Comparison of ENCODE assay signal across 21 mouse cellular contexts in genomic region chr19:61267141-61267540, GRCm38 (mm10). TPM values are rescaled to one million over a fixed set of nuclear protein-coding genes. Genes with fewer than 3 reads are reported as not detected.
DNase-seq lines count a peak whose midpoint lies in the region; ATAC-seq and TF ChIP-seq lines count a peak whose summit lies in the region.
"Had no signal": no experiment of that assay in that cellular context is flagged by ENCODE, and none has a peak within 500 bp of the region (broad histone marks: within the 10 kb centered on the region; RNA-seq: fewer than 3 reads in every experiment).

No protein-coding gene starts in this region.

- no peak for TF ChIP-seq POLR2A in brain, embryonic 14.5 days (IDR thresholded peaks at IDR 0.05; ENCODE audit: borderline replicate concordance, extremely low read depth, insufficient read depth, insufficient read length, poor library complexity, severe bottlenecking)

- intact Hi-C loops in left cerebral cortex, postnatal 36 days (cut with DNase I): no loop called here

- no peaks in the 10 kb centered on the region for H3K4me1 ChIP-seq in hindbrain, postnatal 0 days (ENCODE audit: insufficient read depth, low read length)
- H3K4me1 ChIP-seq in hindbrain, embryonic 16.5 days (ENCODE audit: control insufficient read depth, insufficient read depth, low read depth, low read length): no peaks in the 10 kb centered on the region
- H3K4me1 ChIP-seq: embryonic facial prominence, embryonic 15.5 days; heart, embryonic 15.5 days; hindbrain, embryonic 10.5 days; midbrain, embryonic 10.5 days; neural tube, embryonic 12.5 days had no signal

- H3K9me3 ChIP-seq in hindbrain, postnatal 0 days (ENCODE audit: low read length): no peaks in the 10 kb centered on the region
- no peaks in the 10 kb centered on the region for H3K9me3 ChIP-seq in hindbrain, embryonic 16.5 days (ENCODE audit: control insufficient read depth, low read length)
- H3K9me3 ChIP-seq: embryonic facial prominence, embryonic 15.5 days; heart, embryonic 15.5 days; hindbrain, embryonic 10.5 days; midbrain, embryonic 10.5 days; neural tube, embryonic 12.5 days had no signal

- no peak overlapping the region for H3K9ac ChIP-seq in hindbrain, postnatal 0 days (replicated peaks; ENCODE audit: low read length)
- no peak overlapping the region for H3K9ac ChIP-seq in hindbrain, embryonic 16.5 days (ENCODE audit: low read depth, low read length)
- H3K9ac ChIP-seq: embryonic facial prominence, embryonic 15.5 days; heart, embryonic 15.5 days; neural tube, embryonic 12.5 days had no signal

- no peak for TF ChIP-seq CTCF in hindbrain, postnatal 0 days (IDR thresholded peaks at IDR 0.05; ENCODE audit: low read depth)
- TF ChIP-seq CTCF in brain, embryonic 14.5 days (IDR thresholded peaks at IDR 0.05; ENCODE audit: borderline replicate concordance, extremely low read depth, insufficient read depth, insufficient read length): no peak

- H3K36me3 ChIP-seq in hindbrain, postnatal 0 days (ENCODE audit: insufficient read depth, low read length): no peaks in the 10 kb centered on the region
- H3K36me3 ChIP-seq in hindbrain, embryonic 16.5 days (ENCODE audit: control insufficient read depth, insufficient read depth, low read length): no peaks in the 10 kb centered on the region
- H3K36me3 ChIP-seq: embryonic facial prominence, embryonic 15.5 days; heart, embryonic 15.5 days; hindbrain, embryonic 10.5 days; midbrain, embryonic 10.5 days; neural tube, embryonic 12.5 days had no signal

- no peak overlapping the region for H3K27ac ChIP-seq in hindbrain, postnatal 0 days
- H3K27ac ChIP-seq in hindbrain, embryonic 16.5 days (ENCODE audit: low read depth, low read length): no peak overlapping the region
- H3K27ac ChIP-seq: embryonic facial prominence, embryonic 15.5 days; gastrocnemius, adult 2 months; heart, embryonic 15.5 days; hindbrain, embryonic 10.5 days; kidney, postnatal 0 days; midbrain, embryonic 10.5 days; neural tube, embryonic 12.5 days had no signal

- 21% methylated on average over 7 of the region's 7 CpGs for WGBS in hindbrain, postnatal 0 days
- 20% methylated on average over 7 of the region's 7 CpGs for WGBS in hindbrain, embryonic 16.5 days

- H3K4me3 ChIP-seq in hindbrain, postnatal 0 days (ENCODE audit: low read length): no peak overlapping the region
- no peak overlapping the region for H3K4me3 ChIP-seq in hindbrain, embryonic 16.5 days (ENCODE audit: low read length)
- H3K4me3 ChIP-seq: embryonic facial prominence, embryonic 15.5 days; gastrocnemius, adult 2 months; heart, embryonic 15.5 days; hindbrain, embryonic 10.5 days; midbrain, embryonic 10.5 days; neural tube, embryonic 12.5 days had no signal

- H3K4me2 ChIP-seq in hindbrain, postnatal 0 days (ENCODE audit: low read depth, low read length): no peak overlapping the region
- no peak overlapping the region for H3K4me2 ChIP-seq in hindbrain, embryonic 16.5 days (ENCODE audit: low read length)
- H3K4me2 ChIP-seq: embryonic facial prominence, embryonic 15.5 days; heart, embryonic 15.5 days; liver, embryonic 11.5 days; neural tube, embryonic 12.5 days had no signal

- no peak for ATAC-seq in hindbrain, postnatal 0 days
- ATAC-seq in hindbrain, embryonic 16.5 days: no peak
- ATAC-seq: forebrain, embryonic 16.5 days; intestine, postnatal 0 days had no signal

- peak; percentile 4 for DNase-seq in hindbrain, postnatal 0 days (ENCODE audit: low spot score)
- DNase-seq in thymus, postnatal 25 days: peak; percentile 8
- DNase-seq in thymus, postnatal 4 days: no peak
- peak; percentile 18 for DNase-seq in brain, embryonic 14.5 days (ENCODE audit: low read depth)
- no peak for DNase-seq in left cerebral cortex, postnatal 36 days (ENCODE audit: low spot score in 2 of 2)
- no peak for DNase-seq in kidney, postnatal 4 days
- DNase-seq: gastrocnemius, adult 2 months had no signal

- no peaks in the 10 kb centered on the region for H3K27me3 ChIP-seq in hindbrain, postnatal 0 days (ENCODE audit: insufficient read depth, low read length)
- H3K27me3 ChIP-seq in hindbrain, embryonic 16.5 days (replicated peaks; ENCODE audit: control insufficient read depth, insufficient read depth, low read length): no peaks in the 10 kb centered on the region
- H3K27me3 ChIP-seq: embryonic facial prominence, embryonic 15.5 days; heart, embryonic 15.5 days; neural tube, embryonic 12.5 days had no signal

RNA-seq across cellular contexts. Expression of gene Gm21060, which starts 29.7 kb away (rescaled TPM):
- not detected in 2 replicates for total RNA-seq in hindbrain, postnatal 0 days (2014; rRNA removed)
- not detected in 2 replicates for polyA plus RNA-seq in hindbrain, postnatal 0 days (2015; fragmentation: Nextera tagmentation; extraction: Ambion mirVana)
- polyA plus RNA-seq in hindbrain, embryonic 16.5 days (2015; fragmentation: Nextera tagmentation; extraction: Ambion mirVana): not detected in 2 replicates
- polyA plus RNA-seq in brain, embryonic 14.5 days (2012; rRNA removed): not detected in 2 replicates
- not detected for total RNA-seq in left cerebral cortex, postnatal 36 days (2021)
- total RNA-seq: adrenal gland, adult 18-20 months; gastrocnemius, adult 2 months; heart, adult 18-20 months; left cerebral cortex, postnatal 14 days had no signal
- polyA plus RNA-seq: embryonic facial prominence, embryonic 15.5 days; forebrain, embryonic 16.5 days; heart, embryonic 15.5 days; hindbrain, embryonic 10.5 days; intestine, postnatal 0 days; kidney, postnatal 0 days; liver, embryonic 11.5 days; midbrain, embryonic 10.5 days; neural tube, embryonic 12.5 days; thymus, adult 2 months had no signal

RNA-seq across cellular contexts. Expression of gene Csf2ra, which starts 38.9 kb away (rescaled TPM):
- 39.6 and 48.2 TPM in 2 replicates for total RNA-seq in hindbrain, postnatal 0 days (2014; rRNA removed)
- polyA plus RNA-seq in hindbrain, postnatal 0 days (2015; fragmentation: Nextera tagmentation; extraction: Ambion mirVana): 36.3 and 44.1 TPM in 2 replicates
- 67.9 and 69.4 TPM in 2 replicates for polyA plus RNA-seq in hindbrain, embryonic 16.5 days (2015; fragmentation: Nextera tagmentation; extraction: Ambion mirVana)
- 192 and 203 TPM in 2 replicates for polyA plus RNA-seq in brain, embryonic 14.5 days (2012; rRNA removed)
- 10 to 100 TPM; 27.5 to 40.7 TPM for total RNA-seq in left cerebral cortex, postnatal 36 days (2021)

Comparison
In these comparisons a context has a peak if more than half of its experiments do, and no peak if none do; other contexts are left out.
1. DNase-seq: peak in hindbrain, postnatal 0 days (single experiment), thymus, postnatal 25 days (single experiment) and brain, embryonic 14.5 days (single experiment); none in thymus, postnatal 4 days (single experiment), left cerebral cortex, postnatal 36 days (0 of 2) and kidney, postnatal 4 days (0 of 2).